Mouse (Mus musculus) heart, adult 11 months (tissue): ENCODE measurements around the gene Aspg.

ENCODE experiments used
- DNase-seq: peaks from one replicate; pipeline ENCODE4 v3.0.0; 2022

Aspg gene

DNA sequence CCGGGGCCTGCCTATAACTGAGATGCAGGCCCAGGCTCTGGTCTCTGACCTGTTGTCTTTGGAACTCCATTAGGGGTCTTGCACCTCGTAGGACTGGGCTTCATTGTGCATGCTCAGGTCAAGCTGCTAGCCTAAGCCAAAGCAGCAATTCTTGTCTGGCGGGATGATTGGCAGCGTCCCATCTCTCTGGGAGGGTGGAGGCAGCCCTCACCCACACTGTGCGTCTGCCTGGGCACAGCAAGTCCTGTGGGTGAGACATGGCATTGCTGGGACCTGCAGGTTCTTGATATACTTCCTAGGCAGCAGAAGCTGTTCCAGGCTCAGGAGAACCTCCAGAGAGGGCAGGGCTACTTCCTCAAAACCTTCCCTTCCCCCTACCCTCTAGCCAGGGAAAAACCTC lies 10.5 kb downstream of the Aspg start:
- DNase-seq: no peak

DNA sequence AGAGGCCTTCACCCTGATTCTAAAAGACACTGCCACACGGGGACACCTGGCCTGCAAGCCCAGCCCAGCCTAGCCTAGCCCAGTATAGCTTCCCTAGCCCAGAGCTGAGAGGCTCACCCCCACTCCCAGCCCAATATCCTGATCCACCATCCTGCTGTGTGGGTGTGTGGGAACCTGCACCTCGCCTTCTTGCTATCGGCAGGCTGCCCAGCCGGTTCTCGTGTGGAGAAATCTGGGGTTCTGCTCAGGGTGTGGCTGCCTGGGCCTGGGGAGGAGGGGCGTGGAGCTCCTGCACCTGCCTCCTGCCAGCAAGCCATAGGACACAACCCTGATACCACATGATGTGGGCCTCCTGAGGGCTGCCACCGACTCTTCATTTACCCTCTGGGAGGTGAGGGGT lies 11.2 kb downstream of the Aspg start:
- DNase-seq: no peak

- peak; percentile 96 for DNase-seq
These were observed 14.7 kb downstream of the Aspg start for GRCm38 (mm10) chr12:112121188-112121587.

- DNase-seq: no peak
These were observed 19.4 kb downstream of the Aspg start for GRCm38 (mm10) chr12:112125903-112126302.

GRCm38 (mm10) chr12:112126931-112127635 lies 20.6 kb downstream of the Aspg start:
- DNase-seq: no peak

DNA sequence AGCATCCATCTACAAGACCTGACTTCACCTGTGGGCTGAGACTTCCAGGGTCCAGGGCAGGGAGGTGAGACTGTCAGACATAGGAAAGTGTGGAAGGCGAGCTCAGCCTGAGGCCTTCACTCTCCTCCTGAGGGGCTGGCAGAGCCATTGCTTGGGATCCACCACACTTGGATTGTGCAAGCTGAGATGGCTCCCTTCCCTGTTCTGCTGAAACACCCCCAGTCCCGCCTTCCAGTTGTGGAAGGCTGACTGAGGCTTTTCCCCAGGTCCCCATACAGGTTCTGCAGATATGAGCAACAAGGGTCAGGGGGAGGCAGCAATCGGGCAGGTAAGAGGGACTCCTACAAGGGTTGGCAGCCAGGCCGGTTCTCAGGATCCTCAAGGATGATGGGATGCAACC lies 22.0 kb downstream of the Aspg start:
- no peak for DNase-seq

DNA sequence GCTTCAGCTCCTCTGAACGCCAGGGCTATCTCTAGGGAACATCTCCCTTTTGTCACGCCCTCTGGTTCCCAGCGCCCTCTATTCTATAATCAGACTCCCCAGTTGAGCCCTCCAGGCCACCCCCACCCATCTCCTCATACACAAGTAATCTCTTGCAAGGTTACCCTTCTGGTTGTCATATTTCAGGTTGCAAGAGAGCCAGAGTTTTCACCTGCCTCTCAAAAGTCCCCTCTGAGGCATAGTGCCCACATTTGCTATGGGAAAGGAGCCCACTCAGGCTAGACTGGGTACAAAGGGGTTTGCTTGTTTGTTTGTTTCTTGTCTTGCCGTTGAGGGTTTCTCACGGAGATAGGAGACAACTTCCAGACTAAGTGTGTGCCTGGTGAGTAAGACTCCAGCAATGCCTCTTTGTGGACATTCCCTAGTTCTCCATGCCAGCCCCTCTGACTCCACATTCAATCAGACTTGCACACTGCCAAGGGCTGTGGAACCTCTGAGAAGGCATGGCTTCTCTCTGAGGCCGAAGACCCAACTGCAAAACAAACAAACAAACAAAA lies 22.9 kb downstream of the Aspg start:
- DNase-seq: no peak

DNA sequence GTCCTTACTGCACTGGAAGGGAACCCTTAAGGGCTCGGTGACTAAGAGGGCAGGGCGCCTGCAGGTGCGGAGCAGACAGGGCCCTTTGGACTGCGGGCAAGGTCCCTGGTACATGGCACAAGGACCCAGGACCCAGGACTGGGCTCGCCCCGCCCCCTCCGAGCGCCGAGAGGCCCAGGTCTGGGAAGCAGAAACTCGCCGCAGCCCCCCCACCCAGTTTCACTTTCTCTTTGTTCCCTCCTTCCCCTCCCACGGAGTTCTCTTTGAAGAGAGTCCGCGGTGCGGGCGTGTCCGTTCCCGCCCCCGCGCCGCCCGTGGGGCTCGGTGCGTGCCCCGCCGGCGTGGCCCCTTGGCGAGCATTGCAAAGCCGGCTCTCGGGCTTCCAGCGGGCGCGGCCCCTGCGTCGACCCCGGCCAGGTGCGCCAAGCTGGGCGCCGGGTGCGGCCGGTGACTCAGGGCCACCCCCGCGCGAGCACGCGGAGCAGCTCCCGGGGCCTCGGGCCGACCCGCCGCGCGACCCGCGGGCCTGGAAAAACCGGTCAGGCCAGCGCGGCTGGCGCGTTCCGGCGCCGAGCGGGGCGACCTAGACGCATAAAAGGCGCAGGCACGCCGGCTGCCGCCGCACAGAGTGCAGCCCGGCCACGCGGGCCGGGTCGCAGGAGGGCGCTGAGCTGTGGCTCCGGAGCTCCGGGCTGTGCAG lies 23.8 kb downstream of the Aspg start:
- peak; percentile 97 for DNase-seq

- no peak for DNase-seq
These were observed 24.5 kb downstream of the Aspg start for GRCm38 (mm10) chr12:112130957-112131356.

GRCm38 (mm10) chr12:112140231-112140630 lies 33.8 kb downstream of the Aspg start:
- peak; percentile 94 for DNase-seq

DNA sequence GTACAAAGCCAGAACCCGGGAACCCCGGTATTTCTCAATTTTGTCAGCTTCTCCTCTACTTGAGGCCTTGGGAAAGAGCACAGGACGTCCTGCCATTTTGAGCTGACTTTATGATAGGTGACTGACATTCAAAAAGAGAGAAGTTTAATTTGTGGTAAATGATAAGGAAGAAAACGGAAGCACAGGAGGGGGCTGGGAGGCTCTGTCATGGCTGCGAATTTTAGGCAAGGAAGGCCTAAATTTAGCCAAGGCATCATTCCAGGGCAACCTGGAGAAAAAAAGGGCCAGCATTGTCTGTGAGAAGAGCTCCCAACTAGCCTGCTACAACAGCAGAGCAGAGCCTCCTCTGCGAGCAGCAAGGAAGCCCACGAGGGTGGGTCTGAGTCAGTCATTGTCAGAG lies 34.3 kb downstream of the Aspg start:
- no peak for DNase-seq

DNA sequence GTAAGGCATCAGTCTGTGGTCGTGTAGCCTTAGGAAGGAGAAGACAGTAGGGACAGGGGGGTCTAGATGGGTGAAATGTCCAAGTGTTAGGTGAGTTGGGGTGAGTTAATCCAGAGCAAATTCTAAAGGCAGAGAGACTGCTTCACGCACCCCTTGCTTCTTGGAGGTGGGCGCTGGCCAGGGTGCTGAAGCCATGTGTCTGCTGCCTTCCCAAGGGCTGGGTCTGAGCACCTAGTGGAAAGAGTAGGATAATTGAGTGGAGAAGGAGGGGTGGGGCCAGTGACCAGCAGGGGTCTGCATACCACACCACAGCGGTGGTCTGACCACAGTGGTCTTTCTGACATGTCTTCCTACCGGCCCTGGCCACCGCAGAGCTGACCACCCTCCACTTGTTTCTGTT lies 34.8 kb downstream of the Aspg start:
- peak; percentile 91 for DNase-seq

- DNase-seq: peak; percentile 90
These were observed 36.8 kb downstream of the Aspg start for GRCm38 (mm10) chr12:112143116-112143832.

- peak; percentile 90 for DNase-seq
These were observed 37.3 kb downstream of the Aspg start for GRCm38 (mm10) chr12:112143833-112144201.

- peak; percentile 90 for DNase-seq
These were observed 38.1 kb downstream of the Aspg start for GRCm38 (mm10) chr12:112144377-112145115.

GRCm38 (mm10) chr12:112145211-112145874 lies 38.9 kb downstream of the Aspg start:
- peak; percentile 98 for DNase-seq

- peak; percentile 99 for DNase-seq
These were observed 39.6 kb downstream of the Aspg start, which contains the start of gene Kif26a for GRCm38 (mm10) chr12:112145875-112146651. Gene Kif26a (plus strand): TSS chr12:112146208.

DNA sequence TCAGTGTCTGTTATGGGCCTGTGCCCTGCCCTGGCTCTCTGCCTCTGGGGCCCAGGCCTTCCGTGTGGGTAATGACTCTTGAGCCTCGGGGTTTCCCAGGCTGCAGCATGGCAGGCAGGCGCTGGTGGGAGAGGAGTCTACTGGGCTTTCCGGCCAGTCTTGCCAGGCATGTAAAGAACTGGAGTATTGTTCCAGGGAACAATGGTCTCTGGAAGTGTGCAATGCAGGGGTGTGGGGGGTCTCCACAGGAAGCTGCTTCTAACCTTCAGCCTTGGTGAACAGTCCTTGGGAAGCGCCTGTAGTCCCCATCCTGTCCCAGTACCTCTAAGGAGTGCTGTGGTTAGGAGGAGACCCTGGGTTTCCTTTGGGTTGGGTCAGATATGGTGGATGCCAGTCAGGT lies 40.9 kb downstream of the Aspg start:
- peak; percentile 95 for DNase-seq

DNA sequence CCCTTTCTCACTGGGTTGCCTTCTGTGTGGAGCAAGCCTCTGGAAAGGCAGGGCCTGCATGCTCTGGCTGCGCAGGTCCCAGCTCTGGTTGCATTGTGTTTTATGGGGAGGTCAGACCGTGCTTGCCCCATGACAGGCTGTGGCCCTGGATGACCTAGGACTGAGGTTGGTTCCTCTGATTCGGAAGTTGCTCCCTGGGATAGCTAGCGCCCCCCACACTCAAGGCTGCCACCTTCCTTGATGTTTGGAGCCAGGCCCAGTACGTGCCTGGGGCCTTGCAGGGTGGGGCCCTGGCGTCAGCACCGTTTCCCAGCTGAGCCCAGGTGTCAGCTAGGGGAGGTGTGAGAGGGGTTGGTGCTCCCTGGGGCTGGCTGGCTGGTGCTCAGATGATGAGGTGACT lies 43.5 kb downstream of the Aspg start:
- peak; percentile 94 for DNase-seq

DNA sequence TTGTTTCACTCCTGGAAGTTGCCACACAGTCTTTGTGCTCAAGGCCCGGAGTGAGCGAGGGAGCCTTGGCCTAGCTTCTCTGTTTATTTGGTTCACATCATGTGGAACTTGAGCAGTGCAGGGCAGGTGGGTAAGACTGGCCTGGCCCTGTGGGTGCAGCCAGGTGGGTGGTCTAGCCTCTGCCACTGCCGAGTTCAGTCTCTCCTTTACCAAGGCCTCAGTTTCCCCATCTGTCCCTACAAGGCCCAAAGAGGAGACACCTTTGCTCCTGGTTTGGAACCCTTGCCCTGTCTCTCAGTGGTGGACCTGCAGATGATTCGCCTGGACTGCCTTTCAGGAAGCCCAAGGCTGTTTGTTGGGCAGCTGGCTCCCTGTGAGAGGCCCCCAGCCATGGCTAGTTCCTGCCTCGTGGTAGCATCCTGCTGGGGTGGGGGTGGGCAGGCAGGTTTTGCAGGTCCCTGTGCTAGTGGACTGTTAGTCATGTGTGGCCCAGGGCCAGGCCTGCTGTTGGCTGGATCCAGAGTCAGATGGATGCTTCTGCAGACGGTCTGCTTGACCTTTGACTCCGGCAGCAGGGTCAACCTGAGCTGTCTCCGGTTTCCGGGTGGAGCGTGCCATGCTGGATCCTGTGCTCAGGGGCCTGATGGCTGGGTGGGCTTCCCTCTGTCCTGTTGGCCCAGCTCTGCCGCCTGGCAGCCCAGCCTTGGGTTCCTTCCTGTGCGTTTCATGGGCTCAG lies 44.9 kb downstream of the Aspg start:
- peak; percentile 97 for DNase-seq

DNA sequence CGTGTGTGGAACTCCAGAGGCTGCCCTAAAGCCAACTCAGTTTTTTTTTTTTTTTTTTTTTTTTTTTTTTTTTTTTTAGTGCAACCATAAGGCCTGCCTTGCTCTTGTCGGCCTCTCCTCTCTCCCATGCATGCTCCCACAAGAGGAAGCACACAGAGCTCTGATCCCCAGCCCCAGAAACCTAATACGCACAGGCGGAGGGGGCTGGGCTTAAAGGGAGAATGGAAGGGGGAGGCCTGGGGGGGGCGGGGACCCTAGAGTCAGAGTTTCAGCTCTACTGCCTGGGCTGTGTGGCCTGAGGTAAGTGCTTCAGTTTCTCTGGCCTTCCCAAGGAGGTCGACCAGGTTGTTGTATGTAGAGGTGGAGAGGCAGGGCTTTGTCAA lies 45.5 kb downstream of the Aspg start:
- DNase-seq: no peak
